Mouse (Mus musculus): ENCODE measurements around the gene Cacnb2.

DNA sequence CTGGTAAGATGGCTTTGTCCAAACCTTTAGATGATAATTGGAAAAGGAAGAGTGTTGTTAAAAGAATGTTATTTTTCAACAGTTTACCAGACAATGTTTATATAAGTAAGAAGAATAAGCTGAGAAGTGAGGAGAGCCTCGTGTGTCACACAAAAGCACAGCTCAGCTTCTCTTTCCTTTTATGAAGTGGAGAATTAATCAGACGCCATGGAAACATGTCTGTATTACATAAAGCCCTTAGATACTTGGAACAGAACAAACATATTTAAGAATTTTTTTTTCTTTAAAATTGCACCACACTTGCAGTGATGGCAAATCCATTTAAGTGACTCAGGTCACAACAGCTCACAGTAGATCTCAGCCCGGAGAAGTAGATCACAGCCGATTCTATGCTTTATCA, 9.8 kb downstream of the Cacnb2 start:
- TF ChIP-seq CTCF (IDR thresholded peaks at IDR 0.05 in 2 of 3, conservative IDR thresholded peaks at IDR 0.05 in 1 of 3; ENCODE audit: control insufficient read depth in 1 of 3, insufficient read depth in 1 of 3, low read depth in 2 of 3, low read length in 3 of 3, poor library complexity in 1 of 3, severe bottlenecking in 1 of 3) (no peak), TCF12 (IDR thresholded peaks at IDR 0.05; ENCODE audit: low read depth, low read length) (no peak), POLR2AphosphoS5 (IDR thresholded peaks at IDR 0.05; ENCODE audit: borderline replicate concordance, low read depth, low read length) (no peak), HCFC1 (IDR thresholded peaks at IDR 0.05; ENCODE audit: low read depth, low read length) (no peak), JUND (IDR thresholded peaks at IDR 0.05; ENCODE audit: low read depth, low read length) (no peak)

All from MEL (cell line).